Mouse (Mus musculus): ENCODE measurements around the gene Lmo7. TPM values are rescaled to one million over a fixed set of nuclear protein-coding genes. Genes with fewer than 3 reads are reported as not detected.

Gene Lmo7
- polyA plus RNA-seq, 1 experiment from 2014 or later: 18.0 TPM

DNA sequence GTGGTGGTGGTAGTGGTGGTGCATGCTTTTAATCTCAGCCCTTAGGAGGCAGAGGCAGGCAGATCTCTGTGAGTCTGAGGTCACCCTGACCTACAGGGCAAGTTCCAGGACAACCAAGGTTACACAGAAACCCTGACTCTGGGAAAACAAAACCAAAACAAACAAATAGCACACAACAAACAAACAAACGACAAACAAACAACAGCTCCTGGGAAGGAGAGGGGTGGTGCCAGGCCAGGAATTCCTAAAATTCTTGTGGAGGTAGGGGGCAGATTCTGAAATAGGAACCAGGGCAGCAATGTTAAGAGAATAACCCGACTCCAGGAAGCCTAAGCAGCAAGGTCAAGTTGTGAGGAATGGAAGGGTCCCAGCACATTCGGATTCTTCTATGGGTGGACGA lies 7.7 kb downstream of the Lmo7 start:
- Histone ChIP-seq H3K9me3 (ENCODE audit: control insufficient read depth, low read depth, low read length) (no peaks in the 10 kb centered on the region), H3K9ac (replicated peaks; ENCODE audit: low read depth, low read length) (no peak overlapping the region), H3K4me3 (ENCODE audit: low read depth, low read length) (no peak overlapping the region), H3K4me2 (replicated peaks; ENCODE audit: low read depth, low read length) (no peak overlapping the region), H3K27ac (ENCODE audit: low read length) (no peak overlapping the region), H3K36me3 (ENCODE audit: control insufficient read depth, insufficient read depth, low read length) (no peaks in the 10 kb centered on the region), H3K4me1 (ENCODE audit: control insufficient read depth, insufficient read depth, low read length) (no peaks in the 10 kb centered on the region), H3K27me3 (ENCODE audit: control insufficient read depth, insufficient read depth, low read length) (no peaks in the 10 kb centered on the region)
- no peak for ATAC-seq (ENCODE audit: insufficient number of reproducible peaks, insufficient read depth, low FRiP score, low read depth)
- WGBS: 82% methylated on average over 4 of the region's 4 CpGs

DNA sequence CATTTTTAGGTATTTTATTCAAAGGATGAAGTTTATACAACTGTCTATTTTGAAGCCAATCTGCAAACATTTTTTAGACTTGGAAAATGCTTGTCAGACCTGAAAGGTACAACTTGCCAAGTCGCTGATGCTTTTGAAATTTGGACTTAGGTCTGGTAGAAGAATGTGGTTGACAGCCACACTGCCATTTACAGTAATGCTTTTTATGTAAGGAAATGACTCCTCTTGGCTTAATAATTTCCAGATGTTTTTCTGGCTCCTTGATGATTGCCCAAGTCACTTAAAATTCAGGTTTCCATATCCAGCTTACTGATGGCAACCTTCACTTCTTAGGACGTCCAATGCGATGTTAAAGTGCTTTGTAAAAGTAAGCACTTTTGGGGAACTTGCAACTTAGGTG lies 16.9 kb downstream of the Lmo7 start:
- no peaks in the 10 kb centered on the region for H3K36me3 ChIP-seq (ENCODE audit: control insufficient read depth, insufficient read depth, low read length)
- no peaks in the 10 kb centered on the region for H3K4me1 ChIP-seq (ENCODE audit: control insufficient read depth, insufficient read depth, low read length)
- no peak for ATAC-seq (ENCODE audit: insufficient number of reproducible peaks, insufficient read depth, low FRiP score, low read depth)
- no peak overlapping the region for H3K4me3 ChIP-seq (ENCODE audit: low read depth, low read length)
- H3K4me2 ChIP-seq (replicated peaks; ENCODE audit: low read depth, low read length): no peak overlapping the region
- H3K9me3 ChIP-seq (ENCODE audit: control insufficient read depth, low read depth, low read length): no peaks in the 10 kb centered on the region
- no peak overlapping the region for H3K27ac ChIP-seq (ENCODE audit: low read length)
- 68% methylated on average over 3 of the region's 3 CpGs for WGBS
- no peak overlapping the region for H3K9ac ChIP-seq (replicated peaks; ENCODE audit: low read depth, low read length)
- no peaks in the 10 kb centered on the region for H3K27me3 ChIP-seq (ENCODE audit: control insufficient read depth, insufficient read depth, low read length)

DNA sequence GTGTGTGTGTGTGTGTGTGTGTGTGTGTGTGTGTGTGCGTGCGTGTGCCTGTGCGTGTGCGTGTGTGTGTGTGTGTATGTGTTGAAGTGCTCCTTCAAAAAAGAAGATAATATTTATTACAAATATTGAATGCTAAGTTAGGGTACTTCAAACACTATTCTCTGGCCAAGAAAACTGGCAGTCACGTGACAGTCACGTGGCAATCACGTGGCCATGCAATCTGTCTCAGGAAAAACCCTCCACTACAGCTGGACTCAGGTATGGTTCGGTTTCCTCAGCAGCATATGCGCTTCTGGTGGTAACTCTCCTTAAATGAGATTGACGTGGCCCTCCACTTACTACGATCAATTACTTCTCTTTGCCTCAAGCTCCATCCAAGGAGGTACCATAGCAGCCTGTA lies 18.1 kb downstream of the Lmo7 start:
- H3K27ac ChIP-seq (ENCODE audit: low read length): no peak overlapping the region
- H3K4me1 ChIP-seq (ENCODE audit: control insufficient read depth, insufficient read depth, low read length): no peaks in the 10 kb centered on the region
- no peak overlapping the region for H3K4me2 ChIP-seq (replicated peaks; ENCODE audit: low read depth, low read length)
- WGBS: 95% methylated on average over 11 of the region's 11 CpGs
- no peak overlapping the region for H3K4me3 ChIP-seq (ENCODE audit: low read depth, low read length)
- no peak for ATAC-seq (ENCODE audit: insufficient number of reproducible peaks, insufficient read depth, low FRiP score, low read depth)
- H3K9me3 ChIP-seq (ENCODE audit: control insufficient read depth, low read depth, low read length): no peaks in the 10 kb centered on the region
- no peak overlapping the region for H3K9ac ChIP-seq (replicated peaks; ENCODE audit: low read depth, low read length)
- no peaks in the 10 kb centered on the region for H3K27me3 ChIP-seq (ENCODE audit: control insufficient read depth, insufficient read depth, low read length)
- H3K36me3 ChIP-seq (ENCODE audit: control insufficient read depth, insufficient read depth, low read length): no peaks in the 10 kb centered on the region

DNA sequence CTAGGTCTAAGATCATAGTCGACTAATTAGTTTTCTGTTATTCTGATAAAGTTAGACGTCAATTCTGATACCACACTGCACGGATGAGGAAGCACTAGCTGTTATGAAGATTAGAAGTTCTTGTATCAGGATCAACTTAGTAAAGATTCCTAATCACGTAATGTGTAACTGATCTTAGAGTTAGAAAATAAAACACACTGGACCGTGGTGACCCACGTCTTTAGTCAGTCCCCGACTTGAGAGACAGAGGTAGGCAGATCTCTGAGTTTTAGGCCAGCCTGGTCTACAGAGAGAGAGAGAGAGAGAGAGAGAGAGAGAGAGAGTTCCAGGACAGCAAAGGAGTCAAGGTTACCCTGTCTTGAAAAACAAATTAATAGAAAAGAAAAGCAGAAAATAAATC lies 18.7 kb downstream of the Lmo7 start:
- H3K4me1 ChIP-seq (ENCODE audit: control insufficient read depth, insufficient read depth, low read length): no peaks in the 10 kb centered on the region
- H3K27ac ChIP-seq (ENCODE audit: low read length): no peak overlapping the region
- WGBS: 80% methylated on average over 7 of the region's 7 CpGs
- no peaks in the 10 kb centered on the region for H3K27me3 ChIP-seq (ENCODE audit: control insufficient read depth, insufficient read depth, low read length)
- H3K9ac ChIP-seq (replicated peaks; ENCODE audit: low read depth, low read length): no peak overlapping the region
- H3K4me3 ChIP-seq (ENCODE audit: low read depth, low read length): no peak overlapping the region
- H3K4me2 ChIP-seq (replicated peaks; ENCODE audit: low read depth, low read length): no peak overlapping the region
- ATAC-seq (ENCODE audit: insufficient number of reproducible peaks, insufficient read depth, low FRiP score, low read depth): no peak
- H3K36me3 ChIP-seq (ENCODE audit: control insufficient read depth, insufficient read depth, low read length): no peaks in the 10 kb centered on the region
- H3K9me3 ChIP-seq (ENCODE audit: control insufficient read depth, low read depth, low read length): no peaks in the 10 kb centered on the region

DNA sequence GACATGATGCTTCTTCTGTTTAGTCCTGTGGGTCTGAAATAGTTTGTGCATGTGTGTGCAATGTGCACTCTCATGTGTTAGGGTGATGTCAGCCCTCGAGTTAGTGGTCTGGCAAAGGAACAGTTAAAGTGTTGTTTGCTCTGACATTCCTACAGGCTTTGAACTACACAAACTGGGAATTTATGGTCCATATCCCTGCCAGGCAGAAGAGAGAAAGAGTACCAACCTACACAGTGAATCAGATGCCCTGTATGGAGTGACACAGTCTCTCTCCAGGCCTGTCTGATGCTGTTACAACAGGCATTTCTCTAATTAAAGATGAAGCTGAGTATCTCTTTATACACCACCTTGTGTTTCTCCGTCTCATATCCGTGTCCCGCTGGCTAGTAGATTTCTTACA lies 21.2 kb downstream of the Lmo7 start:
- no peak overlapping the region for H3K9ac ChIP-seq (replicated peaks; ENCODE audit: low read depth, low read length)
- H3K27me3 ChIP-seq (ENCODE audit: control insufficient read depth, insufficient read depth, low read length): no peaks in the 10 kb centered on the region
- H3K9me3 ChIP-seq (ENCODE audit: control insufficient read depth, low read depth, low read length): no peaks in the 10 kb centered on the region
- H3K4me2 ChIP-seq (replicated peaks; ENCODE audit: low read depth, low read length): no peak overlapping the region
- no peaks in the 10 kb centered on the region for H3K4me1 ChIP-seq (ENCODE audit: control insufficient read depth, insufficient read depth, low read length)
- no peaks in the 10 kb centered on the region for H3K36me3 ChIP-seq (ENCODE audit: control insufficient read depth, insufficient read depth, low read length)
- no peak overlapping the region for H3K4me3 ChIP-seq (ENCODE audit: low read depth, low read length)
- ATAC-seq (ENCODE audit: insufficient number of reproducible peaks, insufficient read depth, low FRiP score, low read depth): no peak
- WGBS: 86% methylated on average over 4 of the region's 4 CpGs
- H3K27ac ChIP-seq (ENCODE audit: low read length): no peak overlapping the region

DNA sequence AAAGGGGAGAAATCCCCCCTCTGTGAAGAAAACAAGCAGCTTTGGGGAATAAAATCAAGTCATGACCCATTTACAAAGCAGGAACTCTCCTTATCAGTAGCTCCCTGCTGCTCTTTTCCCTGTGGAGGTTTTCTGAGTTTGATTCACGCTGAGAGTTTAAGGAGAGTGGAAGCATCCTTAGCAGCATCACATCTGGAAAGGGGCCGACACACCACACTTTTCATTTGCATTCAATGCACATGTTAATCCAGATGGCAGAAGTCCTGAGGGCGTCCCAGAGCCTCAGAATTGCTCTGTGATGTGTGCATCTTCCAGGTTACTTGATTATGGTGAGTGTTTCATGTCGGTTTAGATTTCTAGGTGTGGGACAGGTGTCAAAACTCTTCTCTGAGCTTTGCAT lies 25.7 kb downstream of the Lmo7 start:
- Histone ChIP-seq H3K27me3 (ENCODE audit: control insufficient read depth, insufficient read depth, low read length) (no peaks in the 10 kb centered on the region), H3K4me2 (replicated peaks; ENCODE audit: low read depth, low read length) (no peak overlapping the region), H3K4me1 (ENCODE audit: control insufficient read depth, insufficient read depth, low read length) (no peaks in the 10 kb centered on the region), H3K4me3 (ENCODE audit: low read depth, low read length) (no peak overlapping the region), H3K27ac (ENCODE audit: low read length) (no peak overlapping the region), H3K9ac (replicated peaks; ENCODE audit: low read depth, low read length) (no peak overlapping the region), H3K36me3 (ENCODE audit: control insufficient read depth, insufficient read depth, low read length) (no peaks in the 10 kb centered on the region), H3K9me3 (ENCODE audit: control insufficient read depth, low read depth, low read length) (no peaks in the 10 kb centered on the region)
- 47% methylated on average over 4 of the region's 4 CpGs for WGBS
- ATAC-seq (ENCODE audit: insufficient number of reproducible peaks, insufficient read depth, low FRiP score, low read depth): no peak

DNA sequence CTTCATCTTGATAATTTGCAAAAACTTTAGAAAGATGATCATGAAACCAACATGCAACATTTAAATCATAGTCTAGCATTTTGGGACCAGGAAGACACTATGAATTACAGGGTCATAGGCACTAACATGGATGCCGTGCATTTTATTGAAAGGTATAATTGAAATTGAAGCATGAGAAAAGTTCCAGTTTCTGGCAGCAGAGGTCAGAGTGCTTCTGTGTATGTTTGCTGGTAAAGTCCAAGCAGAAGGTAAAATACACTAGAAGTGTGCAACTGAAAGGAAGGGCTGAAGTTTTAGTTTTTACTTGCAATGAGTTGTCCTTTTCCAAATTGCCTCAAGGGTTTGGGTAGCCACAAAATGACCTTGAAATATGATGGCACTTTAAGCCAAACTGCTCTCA lies 32.5 kb downstream of the Lmo7 start:
- H3K36me3 ChIP-seq (ENCODE audit: control insufficient read depth, insufficient read depth, low read length): no peaks in the 10 kb centered on the region
- H3K4me3 ChIP-seq (ENCODE audit: low read depth, low read length): no peak overlapping the region
- no peak overlapping the region for H3K27ac ChIP-seq (ENCODE audit: low read length)
- no peaks in the 10 kb centered on the region for H3K27me3 ChIP-seq (ENCODE audit: control insufficient read depth, insufficient read depth, low read length)
- 45% methylated on average over 1 of the region's 1 CpGs for WGBS
- no peaks in the 10 kb centered on the region for H3K4me1 ChIP-seq (ENCODE audit: control insufficient read depth, insufficient read depth, low read length)
- H3K9me3 ChIP-seq (ENCODE audit: control insufficient read depth, low read depth, low read length): no peaks in the 10 kb centered on the region
- H3K4me2 ChIP-seq (replicated peaks; ENCODE audit: low read depth, low read length): no peak overlapping the region
- ATAC-seq (ENCODE audit: insufficient number of reproducible peaks, insufficient read depth, low FRiP score, low read depth): no peak
- no peak overlapping the region for H3K9ac ChIP-seq (replicated peaks; ENCODE audit: low read depth, low read length)

DNA sequence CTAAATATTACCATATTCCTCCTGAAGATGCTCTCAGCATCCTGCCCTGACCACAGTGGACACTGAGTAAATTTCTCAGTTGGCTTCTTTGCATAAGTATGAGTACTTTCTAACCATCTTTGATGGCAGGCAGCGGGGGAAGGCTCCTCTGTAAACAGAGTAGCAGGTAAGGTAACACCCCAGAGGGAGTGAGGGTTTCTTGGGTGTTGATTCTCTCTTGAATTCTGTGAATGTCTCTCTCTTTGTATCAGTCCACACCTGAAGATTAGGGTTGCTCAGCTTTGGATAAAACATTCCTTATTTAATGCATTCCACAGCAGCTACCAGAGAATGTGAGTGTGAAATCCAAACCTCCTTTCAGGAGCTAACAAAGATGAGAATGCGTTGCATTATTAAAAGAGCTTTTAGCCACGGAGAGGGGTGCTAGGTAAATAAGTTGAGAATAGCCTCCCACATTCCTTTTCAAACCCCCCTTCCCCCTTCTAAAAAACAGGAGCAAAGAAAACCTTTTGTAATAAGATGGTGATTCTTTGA lies 34.1 kb downstream of the Lmo7 start:
- H3K27me3 ChIP-seq (ENCODE audit: control insufficient read depth, insufficient read depth, low read length): no peaks in the 10 kb centered on the region
- H3K4me3 ChIP-seq (ENCODE audit: low read depth, low read length): no peak overlapping the region
- H3K27ac ChIP-seq (ENCODE audit: low read length): no peak overlapping the region
- H3K9ac ChIP-seq (replicated peaks; ENCODE audit: low read depth, low read length): no peak overlapping the region
- no peak overlapping the region for H3K4me2 ChIP-seq (replicated peaks; ENCODE audit: low read depth, low read length)
- H3K36me3 ChIP-seq (ENCODE audit: control insufficient read depth, insufficient read depth, low read length): no peaks in the 10 kb centered on the region
- no peaks in the 10 kb centered on the region for H3K4me1 ChIP-seq (ENCODE audit: control insufficient read depth, insufficient read depth, low read length)
- whole genome bisulfite sequencing: 30% methylated on average over 3 of the region's 3 CpGs
- ATAC-seq (ENCODE audit: insufficient number of reproducible peaks, insufficient read depth, low FRiP score, low read depth): no peak
- H3K9me3 ChIP-seq (ENCODE audit: control insufficient read depth, low read depth, low read length): no peaks in the 10 kb centered on the region

DNA sequence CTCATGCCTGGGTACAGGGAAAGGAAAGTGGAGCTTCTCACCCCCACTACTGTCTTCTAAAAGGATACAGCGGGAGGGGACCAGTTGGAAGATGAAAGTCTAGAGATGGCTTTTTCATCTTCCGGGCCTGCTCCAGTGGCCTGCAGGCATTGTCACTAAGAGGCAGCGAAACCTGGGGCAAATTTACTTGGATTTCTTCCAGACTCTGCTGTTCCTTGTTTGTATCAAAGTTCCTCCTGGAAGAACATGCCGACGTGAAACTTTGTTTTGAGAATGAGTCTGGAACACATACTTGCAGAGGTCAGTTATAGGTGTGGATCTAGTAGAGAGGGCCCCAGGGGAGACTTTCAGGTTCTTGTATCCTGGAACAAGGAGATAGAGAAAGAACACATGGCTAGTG lies 41.6 kb downstream of the Lmo7 start:
- Histone ChIP-seq H3K9ac (replicated peaks; ENCODE audit: low read depth, low read length) (no peak overlapping the region), H3K36me3 (ENCODE audit: control insufficient read depth, insufficient read depth, low read length) (no peaks in the 10 kb centered on the region), H3K4me3 (ENCODE audit: low read depth, low read length) (no peak overlapping the region), H3K4me2 (replicated peaks; ENCODE audit: low read depth, low read length) (no peak overlapping the region), H3K9me3 (ENCODE audit: control insufficient read depth, low read depth, low read length) (no peaks in the 10 kb centered on the region), H3K4me1 (ENCODE audit: control insufficient read depth, insufficient read depth, low read length) (no peaks in the 10 kb centered on the region), H3K27me3 (ENCODE audit: control insufficient read depth, insufficient read depth, low read length) (no peaks in the 10 kb centered on the region), H3K27ac (ENCODE audit: low read length) (no peak overlapping the region)
- 84% methylated on average over 5 of the region's 5 CpGs for WGBS
- ATAC-seq (ENCODE audit: insufficient number of reproducible peaks, insufficient read depth, low FRiP score, low read depth): no peak

Measured in stomach, embryonic 14.5 days (tissue).